Mouse (Mus musculus) MEL (cell line): Measurements from ENCODE around the gene 4930455H04Rik. TPM values are rescaled to one million over a fixed set of nuclear protein-coding genes. Genes with fewer than 3 reads are reported as not detected.

ENCODE experiments used
- DNase-seq: peaks from one replicate; pipeline ENCODE4 v3.0.0; 2011; ENCODE audit warnings: low read depth, low spot score
- H3K27ac ChIP-seq: 2 replicates; pipeline ENCODE4 v1.5.1; 2012; ENCODE audit warnings: low read depth, mild to moderate bottlenecking, control low read depth, low read length, moderate library complexity; ENCODE audit not compliant: control insufficient read depth
- H3K27me3 ChIP-seq, 2 experiments: fragments of 150-350 bp in 1 of 2; sonication (generic) in 1 of 2; 2 replicates each; pipeline ENCODE4 v1.6.1; 2012; ENCODE audit warnings: low read length in 2 of 2, mild to moderate bottlenecking in 2 of 2, improper control_type of control experiment in 1 of 2, moderate library complexity in 1 of 2; ENCODE audit not compliant: insufficient read depth in 2 of 2, control insufficient read depth in 1 of 2
- H3K36me3 ChIP-seq, 2 experiments: 2 replicates each; pipeline ENCODE4 v1.6.1; 2012 to 2014; ENCODE audit warnings: low read length in 2 of 2, improper control_type of control experiment in 1 of 2, inconsistent platforms in 1 of 2, mild to moderate bottlenecking in 1 of 2; ENCODE audit not compliant: insufficient read depth in 2 of 2, control insufficient read depth in 1 of 2
- H3K4me1 ChIP-seq, 2 experiments: fragments of 150-350 bp in 1 of 2; sonication (generic) in 1 of 2; 2 replicates each; pipeline ENCODE4 v1.6.1; 2012; ENCODE audit warnings: low read length in 2 of 2, improper control_type of control experiment in 1 of 2, mild to moderate bottlenecking in 1 of 2; ENCODE audit not compliant: insufficient read depth in 2 of 2, control insufficient read depth in 1 of 2
- H3K4me3 ChIP-seq, 2 experiments: fragments of 150-350 bp in 1 of 2; sonication (generic) in 1 of 2; 2 replicates each; pipeline ENCODE4 v1.5.1; 2012; ENCODE audit warnings: low read depth in 2 of 2, low read length in 2 of 2, mild to moderate bottlenecking in 2 of 2, moderate library complexity in 2 of 2, control low read depth in 1 of 2, improper control_type of control experiment in 1 of 2; ENCODE audit not compliant: control insufficient read depth in 1 of 2, insufficient read depth in 1 of 2
- H3K79me2 ChIP-seq: 2 replicates; pipeline ENCODE4 v1.6.1; 2012; ENCODE audit warnings: mild to moderate bottlenecking, low read length, moderate library complexity; ENCODE audit not compliant: control insufficient read depth, poor library complexity, insufficient read depth
- H3K9ac ChIP-seq: 2 replicates; pipeline ENCODE4 v1.6.1; 2012; ENCODE audit warnings: low read depth, mild to moderate bottlenecking, control low read depth, low read length, moderate library complexity; ENCODE audit not compliant: control insufficient read depth, poor library complexity, severe bottlenecking
- H3K9me3 ChIP-seq: fragments of 150-350 bp; sonication (generic); replicated peaks from 2 replicates; pipeline ENCODE4 v1.6.1; 2012; ENCODE audit warnings: mild to moderate bottlenecking, low read length, improper control_type of control experiment, moderate library complexity; ENCODE audit not compliant: insufficient read depth
- CHD1 ChIP-seq: IDR thresholded peaks from 2 replicates; pipeline ENCODE4 v1.6.1; 2012; ENCODE audit warnings: low read depth, mild to moderate bottlenecking, inconsistent platforms, low read length, improper control_type of control experiment
- CHD2 ChIP-seq: IDR thresholded peaks from 2 replicates; pipeline ENCODE4 v1.6.1; 2011; ENCODE audit warnings: low read length, improper control_type of control experiment
- CTCF ChIP-seq, 3 experiments: IDR thresholded peaks in 2 of 3; conservative IDR thresholded peaks in 1 of 3; 2 replicates each; pipeline ENCODE4 v1.5.1; 2011 to 2012; ENCODE audit warnings: low read length in 3 of 3, low read depth in 2 of 3, mild to moderate bottlenecking in 2 of 3, improper control_type of control experiment in 1 of 3, inconsistent platforms in 1 of 3, mixed read lengths in 1 of 3, moderate library complexity in 1 of 3; ENCODE audit not compliant: control insufficient read depth in 1 of 3, insufficient read depth in 1 of 3, poor library complexity in 1 of 3, severe bottlenecking in 1 of 3
- ELF1 ChIP-seq: IDR thresholded peaks from 2 replicates; pipeline ENCODE4 v1.6.1; 2014; ENCODE audit warnings: low read depth, mild to moderate bottlenecking, inconsistent platforms, low read length, improper control_type of control experiment, moderate library complexity
- EP300 ChIP-seq, 2 experiments: IDR thresholded peaks; 2 replicates each; pipeline ENCODE4 v1.6.1; 2011; ENCODE audit warnings: improper control_type of control experiment in 2 of 2, low read length in 2 of 2, low read depth in 1 of 2, mild to moderate bottlenecking in 1 of 2
- MAFK ChIP-seq: IDR thresholded peaks from 2 replicates; pipeline ENCODE4 v1.6.1; 2011; ENCODE audit warnings: low read depth, mild to moderate bottlenecking, low read length, improper control_type of control experiment, borderline replicate concordance
- MAX ChIP-seq: IDR thresholded peaks from 2 replicates; pipeline ENCODE4 v1.6.1; 2011; ENCODE audit warnings: low read length, improper control_type of control experiment
- MAZ ChIP-seq: IDR thresholded peaks from 2 replicates; pipeline ENCODE4 v1.6.1; 2012; ENCODE audit warnings: low read depth, mild to moderate bottlenecking, inconsistent platforms, low read length, improper control_type of control experiment
- MXI1 ChIP-seq: IDR thresholded peaks from 2 replicates; pipeline ENCODE4 v1.6.1; 2011; ENCODE audit warnings: mild to moderate bottlenecking, low read depth, low read length, improper control_type of control experiment
- MYB ChIP-seq: IDR thresholded peaks from 2 replicates; pipeline ENCODE4 v1.6.1; 2011; ENCODE audit warnings: mild to moderate bottlenecking, low read depth, low read length, improper control_type of control experiment
- MYC ChIP-seq: IDR thresholded peaks from 2 replicates; pipeline ENCODE4 v1.6.1; 2011; ENCODE audit warnings: low read depth, mild to moderate bottlenecking, low read length, improper control_type of control experiment, moderate library complexity
- POLR2AphosphoS2 ChIP-seq: IDR thresholded peaks from 2 replicates; pipeline ENCODE4 v1.6.1; 2011; ENCODE audit warnings: low read length, improper control_type of control experiment
- POLR2AphosphoS5 ChIP-seq: IDR thresholded peaks from 2 replicates; pipeline ENCODE4 v1.6.1; 2012; ENCODE audit warnings: low read depth, borderline replicate concordance, mild to moderate bottlenecking, inconsistent platforms, low read length, moderate library complexity, mixed read lengths
- RAD21 ChIP-seq: IDR thresholded peaks from 2 replicates; pipeline ENCODE4 v1.6.1; 2011; ENCODE audit warnings: mild to moderate bottlenecking, low read depth, low read length, improper control_type of control experiment
- SIN3A ChIP-seq: IDR thresholded peaks from 2 replicates; pipeline ENCODE4 v1.6.1; 2012; ENCODE audit warnings: low read length, improper control_type of control experiment, inconsistent platforms
- SMC3 ChIP-seq: IDR thresholded peaks from 2 replicates; pipeline ENCODE4 v1.6.1; 2011; ENCODE audit warnings: low read depth, low read length, improper control_type of control experiment
- TAL1 ChIP-seq: IDR thresholded peaks from 2 replicates; pipeline ENCODE4 v1.6.1; 2012; ENCODE audit warnings: mild to moderate bottlenecking, inconsistent platforms, low read length, moderate library complexity, mixed read lengths
- UBTF ChIP-seq: IDR thresholded peaks from 2 replicates; pipeline ENCODE4 v1.6.1; 2012; ENCODE audit warnings: low read depth, mild to moderate bottlenecking, inconsistent platforms, low read length, improper control_type of control experiment, moderate library complexity, borderline replicate concordance; ENCODE audit not compliant: insufficient read depth
- ZMIZ1 ChIP-seq: IDR thresholded peaks from 2 replicates; pipeline ENCODE4 v1.6.1; 2012; ENCODE audit warnings: low read depth, mild to moderate bottlenecking, inconsistent platforms, low read length, improper control_type of control experiment, moderate library complexity
- ZNF384 ChIP-seq: IDR thresholded peaks from 2 replicates; pipeline ENCODE4 v1.6.1; 2012; ENCODE audit warnings: low read depth, mild to moderate bottlenecking, inconsistent platforms, low read length, improper control_type of control experiment
- polyA plus RNA-seq, 2 experiments: library from polyadenylated mRNA; stranded (reverse) in 1 of 2; unstranded in 1 of 2; fragments of >175 nt in 1 of 2; fragments of >200 nt in 1 of 2; gene quantifications; 2 replicates each; pipeline versions ENCODE4 v1.2.1 to v1.2.4; 2012; ENCODE audit warnings: low replicate concordance in 2 of 2, low read depth in 1 of 2; ENCODE audit not compliant: insufficient read length in 2 of 2, insufficient read depth in 1 of 2, missing spikeins in 1 of 2
- total RNA-seq: library from RNA; depleted of rRNA; stranded (reverse); fragments of 300-350 nt; gene quantifications from 2 replicates; pipeline ENCODE4 v1.2.3, GENCODE M21; 2012

The 4930455H04Rik gene
- total and polyA plus RNA-seq, 3 experiments: not detected

DNA sequence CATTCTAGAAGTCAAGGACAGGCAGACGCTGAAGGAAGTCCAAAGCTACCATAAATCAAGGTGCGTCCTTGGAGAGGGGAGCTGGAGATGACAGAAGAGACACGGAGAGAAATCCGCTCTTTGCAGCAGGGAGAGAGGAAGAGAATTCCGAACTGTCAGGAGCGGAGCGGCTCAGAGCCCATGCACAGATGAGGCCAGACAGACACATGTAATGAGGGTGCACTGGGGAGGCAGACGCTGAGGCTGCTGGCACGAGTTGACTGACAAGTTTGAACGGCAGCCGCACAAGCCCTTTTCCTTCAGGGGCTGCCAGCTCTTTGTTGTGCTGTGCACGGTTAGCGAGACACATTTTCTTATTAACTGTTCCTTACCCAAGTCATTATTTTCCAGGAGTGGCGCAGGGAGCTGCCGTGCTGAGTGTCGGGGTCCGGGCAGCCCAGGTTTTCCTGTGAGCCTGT is 502 bp downstream of the 4930455H04Rik start, which contains the start of gene Palmd:
Palmd (minus strand) TSS at position 448 of the 458 bp plus-strand sequence.
- no peaks in the 10 kb centered on the region for H3K9me3 ChIP-seq
- no peak within 1 kb of the TSS for H3K9ac ChIP-seq
- H3K27me3 ChIP-seq: no peaks in the 10 kb centered on the region; a peak in 1 of 4 replicates
- no peak within 1 kb of the TSS for H3K27ac ChIP-seq
- H3K4me3 ChIP-seq: no peak within 1 kb of the TSS
- no peak for DNase-seq
- no peaks in the 10 kb centered on the region for H3K79me2 ChIP-seq
- H3K4me1 ChIP-seq: peaks cover 0 to 2% of the 10 kb centered on the region in 2 experiments; a peak in 2 of 4 replicates
- TF ChIP-seq ZNF384: no peak
- no peak for TF ChIP-seq SIN3A
- no peak for TF ChIP-seq MAZ
- no peaks in the 10 kb centered on the region for H3K36me3 ChIP-seq

DNA sequence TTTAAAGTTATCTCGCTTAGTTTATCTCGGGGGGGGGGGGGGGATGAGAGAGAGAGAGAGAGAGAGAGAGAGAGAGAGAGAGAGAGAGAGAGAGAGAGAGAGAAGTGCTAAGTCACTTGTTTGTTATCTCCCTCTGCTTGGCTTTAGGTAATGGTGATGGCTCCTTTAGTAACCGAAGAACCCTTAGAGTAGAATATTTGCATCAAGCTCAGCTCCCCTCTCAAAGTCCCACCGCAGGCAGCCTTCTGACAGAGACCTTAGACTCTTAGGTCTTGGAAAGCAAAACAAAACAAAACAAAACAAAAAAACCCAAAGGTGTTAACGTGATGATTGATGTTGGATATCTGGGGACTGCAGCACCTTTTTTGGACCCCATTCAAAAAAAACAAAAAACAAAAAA is 936 bp downstream of the 4930455H04Rik start:
- no peak overlapping the region for H3K4me3 ChIP-seq
- no peaks in the 10 kb centered on the region for H3K36me3 ChIP-seq
- no peak for TF ChIP-seq MAX
- no peak for TF ChIP-seq RAD21
- no peak for TF ChIP-seq CTCF (IDR thresholded peaks at IDR 0.05 in 2 of 3, conservative IDR thresholded peaks at IDR 0.05 in 1 of 3; ENCODE audit: control insufficient read depth in 1 of 3, insufficient read depth in 1 of 3, low read depth in 2 of 3, low read length in 3 of 3, poor library complexity in 1 of 3, severe bottlenecking in 1 of 3)
- no peak for TF ChIP-seq ELF1
- no peak for TF ChIP-seq MAFK
- TF ChIP-seq POLR2AphosphoS2: no peak
- no peak for TF ChIP-seq MYB
- no peak for TF ChIP-seq UBTF
- TF ChIP-seq POLR2AphosphoS5: no peak
- no peak for TF ChIP-seq SMC3
- TF ChIP-seq MXI1: no peak
- no peak for TF ChIP-seq EP300 (IDR thresholded peaks at IDR 0.05; ENCODE audit: low read depth in 1 of 2, low read length in 2 of 2)
- TF ChIP-seq CHD2: no peak
- TF ChIP-seq ZMIZ1: no peak
- no peak for TF ChIP-seq MYC
- TF ChIP-seq CHD1: no peak
- no peak for TF ChIP-seq TAL1

More for the DNA sequence above, 936 bp downstream of the 4930455H04Rik start:
- Histone ChIP-seq H3K79me2 (no peaks in the 10 kb centered on the region), H3K9ac (no peak overlapping the region), H3K27me3 (no peaks in the 10 kb centered on the region; a peak in 1 of 4 replicates), H3K27ac (no peak overlapping the region), H3K9me3 (no peaks in the 10 kb centered on the region), H3K4me1 (peaks cover 0 to 2% of the 10 kb centered on the region in 2 experiments; a peak in 2 of 4 replicates)
- no peak for DNase-seq
